Mouse (Mus musculus): ENCODE data around the gene Syt15. TPM values are rescaled to one million over a fixed set of nuclear protein-coding genes. Genes with fewer than 3 reads are reported as not detected.

Gene Syt15
- polyA plus RNA-seq, 1 experiment from 2014 or later = 0.63 TPM

GRCm38 (mm10) chr14:34275225-34275624, 55.8 kb downstream of the Syt15 start:
- H3K4me2 ChIP-seq (replicated peaks) = no peak overlapping the region
- no peak overlapping the region for H3K9ac ChIP-seq (replicated peaks)
- WGBS = 90% methylated on average over 4 of the region's 4 CpGs
- H3K4me3 ChIP-seq (replicated peaks) = no peak overlapping the region
- no peaks in the 10 kb centered on the region for H3K36me3 ChIP-seq
- no peaks in the 10 kb centered on the region for H3K9me3 ChIP-seq
- H3K27ac ChIP-seq = no peak overlapping the region
- ATAC-seq = no peak
- H3K4me1 ChIP-seq (replicated peaks) = no peaks in the 10 kb centered on the region
- no peaks in the 10 kb centered on the region for H3K27me3 ChIP-seq

- Histone ChIP-seq H3K4me3 (replicated peaks) (no peak overlapping the region), H3K9ac (replicated peaks) (no peak overlapping the region), H3K27ac (no peak overlapping the region), H3K9me3 (no peaks in the 10 kb centered on the region), H3K36me3 (no peaks in the 10 kb centered on the region), H3K4me1 (replicated peaks) (no peaks in the 10 kb centered on the region), H3K4me2 (replicated peaks) (no peak overlapping the region), H3K27me3 (no peaks in the 10 kb centered on the region)
- ATAC-seq = no peak
- 87% methylated on average over 4 of the region's 4 CpGs for WGBS
Measured at GRCm38 (mm10) chr14:34279726-34280125, 60.3 kb downstream of the Syt15 start.

Other genes with a start within 250 kb of the Syt15 start
- gene Zfp488, start 240.8 kb upstream of the Syt15 start, polyA plus RNA-seq (2015; fragmentation: Nextera tagmentation; extraction: Ambion mirVana) = 0.46 and 0.54 TPM in 2 replicates
- not detected in 2 replicates for gene Gm30083, start 204.4 kb upstream of the Syt15 start, polyA plus RNA-seq (2015; fragmentation: Nextera tagmentation; extraction: Ambion mirVana)
- gene Gm5460, start 202.8 kb upstream of the Syt15 start, polyA plus RNA-seq (2015; fragmentation: Nextera tagmentation; extraction: Ambion mirVana) = not detected in 2 replicates
- gene Antxrl, start 166.9 kb upstream of the Syt15 start, polyA plus RNA-seq (2015; fragmentation: Nextera tagmentation; extraction: Ambion mirVana) = not detected in 2 replicates
- gene Anxa8, start 133.6 kb upstream of the Syt15 start, polyA plus RNA-seq (2015; fragmentation: Nextera tagmentation; extraction: Ambion mirVana) = not detected in 2 replicates
- not detected in 2 replicates for gene A630023A22Rik, start 116.8 kb upstream of the Syt15 start, polyA plus RNA-seq (2015; fragmentation: Nextera tagmentation; extraction: Ambion mirVana)
- 0.11 and 0.14 TPM in 2 replicates for gene Npy4r, start 67.1 kb upstream of the Syt15 start, polyA plus RNA-seq (2015; fragmentation: Nextera tagmentation; extraction: Ambion mirVana)
- 5.3 and 5.4 TPM in 2 replicates for gene Gprin2, start 17.9 kb upstream of the Syt15 start, polyA plus RNA-seq (2015; fragmentation: Nextera tagmentation; extraction: Ambion mirVana)
- gene Shld2, start 90.9 kb downstream of the Syt15 start, polyA plus RNA-seq (2015; fragmentation: Nextera tagmentation; extraction: Ambion mirVana) = 6.4 and 7.2 TPM in 2 replicates
- 79.2 and 91.7 TPM in 2 replicates for gene Glud1, start 91.1 kb downstream of the Syt15 start, polyA plus RNA-seq (2015; fragmentation: Nextera tagmentation; extraction: Ambion mirVana)
- not detected in 2 replicates for gene Fam25c, start 135.8 kb downstream of the Syt15 start, polyA plus RNA-seq (2015; fragmentation: Nextera tagmentation; extraction: Ambion mirVana)
- 57.7 and 61.2 TPM in 2 replicates for gene Sncg, start 155.2 kb downstream of the Syt15 start, polyA plus RNA-seq (2015; fragmentation: Nextera tagmentation; extraction: Ambion mirVana)
- 4.9 and 5.5 TPM in 2 replicates for gene Mmrn2, start 155.9 kb downstream of the Syt15 start, polyA plus RNA-seq (2015; fragmentation: Nextera tagmentation; extraction: Ambion mirVana)